Mouse (Mus musculus) kidney, postnatal 10 days (tissue): ENCODE data around the gene Mmab.
A peak's percentile ranks its signal among the peaks of the same experiment; 100 is the strongest.

Experiments used
- DNase-seq: peaks from one replicate; pipeline ENCODE4 v3.0.0; 2021; ENCODE audit warnings: mixed read lengths

Mmab gene

DNA sequence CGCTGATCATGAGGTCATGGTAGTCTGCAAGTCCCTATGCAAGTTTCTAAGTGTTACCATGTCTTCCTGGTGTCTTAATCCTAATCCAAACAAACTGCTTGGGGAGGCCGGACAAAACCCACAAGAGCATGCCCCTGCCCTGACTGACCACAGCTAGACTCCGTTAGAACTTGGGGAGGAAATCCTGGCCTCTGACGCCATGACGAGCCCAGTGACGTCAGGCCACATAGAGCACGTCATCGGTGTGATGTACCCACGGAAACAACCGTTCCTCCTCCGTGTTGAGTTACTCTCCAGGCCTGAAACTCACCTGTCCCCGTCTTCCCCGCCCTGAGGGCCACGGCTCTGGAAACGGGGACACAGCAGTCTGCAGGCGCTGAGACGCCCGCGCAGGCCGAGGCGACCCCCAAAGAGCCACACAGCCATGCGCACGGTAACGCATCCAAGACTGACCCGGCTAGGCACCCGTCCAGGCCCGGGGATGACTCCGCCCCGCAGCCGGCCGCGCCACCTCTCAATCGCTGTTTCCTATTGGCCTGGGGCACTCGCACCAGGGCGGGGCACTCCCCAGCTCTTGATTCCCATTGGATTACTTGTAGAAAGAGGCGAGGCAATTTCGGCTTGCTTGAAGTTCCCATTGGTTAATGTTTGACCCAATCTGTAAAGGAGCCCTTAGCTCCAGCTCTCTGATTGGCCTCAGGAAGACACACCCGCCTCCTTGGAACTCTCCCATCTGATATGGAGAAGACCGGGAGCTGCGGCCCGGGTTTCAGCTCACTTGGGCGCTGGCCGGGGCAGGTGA, at the start of gene Mmab, which contains the start of gene Mvk:
TSS of gene Mmab (minus strand) at position 495 of the 802 bp plus-strand sequence.
TSS of gene Mvk (plus strand) at position 704 of the 802 bp plus-strand sequence.
- DNase-seq, result peak; percentile 99

DNA sequence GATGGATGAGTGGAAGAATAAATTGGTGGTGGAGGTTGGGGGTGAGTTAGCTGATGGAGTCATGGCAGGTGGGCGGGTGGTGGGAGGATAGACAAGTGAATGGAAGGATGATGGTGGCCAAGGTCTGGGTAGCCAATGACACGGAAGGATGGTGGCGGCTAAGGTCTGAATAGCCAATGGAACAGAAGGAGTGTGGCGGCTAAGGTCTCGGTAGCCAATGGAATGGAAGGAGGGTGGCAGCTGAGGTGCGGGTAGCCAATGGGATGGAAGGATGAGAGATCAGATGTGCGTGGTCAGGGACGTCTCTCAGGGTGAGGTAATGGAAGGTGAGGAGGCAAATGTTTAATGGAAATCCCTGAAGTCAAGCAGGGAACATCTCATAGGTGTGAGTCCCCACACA, 46.4 kb upstream of the Mmab start:
- no peak for DNase-seq

DNA sequence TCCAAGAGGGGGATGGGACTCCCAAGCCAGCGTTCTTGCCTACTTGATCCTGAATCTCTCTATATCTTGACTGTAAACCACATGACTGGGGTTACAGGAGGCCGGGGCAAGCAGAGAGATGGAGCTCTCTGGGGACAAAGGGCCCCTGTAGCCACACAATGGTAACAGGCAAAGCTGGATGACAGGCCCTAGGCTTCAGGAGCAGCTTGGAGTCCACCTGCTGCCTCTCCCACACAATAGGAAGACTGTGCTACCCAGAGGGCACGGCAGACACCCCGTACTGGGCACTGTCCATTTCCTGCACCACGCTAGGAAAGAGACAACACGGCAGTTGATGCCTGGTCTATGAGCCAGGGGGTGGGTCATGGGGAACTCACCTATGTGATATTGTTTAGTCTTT, 45.7 kb upstream of the Mmab start:
- DNase-seq, result no peak

DNA sequence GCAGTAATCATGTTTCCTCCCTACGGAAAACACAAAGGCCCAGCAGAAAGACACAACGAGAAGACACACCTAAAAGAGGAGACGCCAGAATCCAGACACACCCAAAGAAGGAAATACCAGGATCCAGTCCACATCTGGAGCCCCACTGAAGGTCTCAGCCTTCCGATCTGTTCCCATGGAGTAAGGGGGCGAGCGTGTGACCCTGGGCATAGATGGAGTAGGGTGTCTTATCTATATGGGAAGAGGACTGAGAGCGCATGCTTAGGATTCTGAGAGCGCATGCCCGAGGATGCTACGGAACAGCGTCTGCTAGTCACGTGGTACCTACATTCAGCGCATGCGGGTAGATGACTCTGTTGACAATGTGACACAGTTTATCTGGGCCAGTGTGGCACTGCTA, 41.8 kb upstream of the Mmab start:
- DNase-seq, result no peak

DNA sequence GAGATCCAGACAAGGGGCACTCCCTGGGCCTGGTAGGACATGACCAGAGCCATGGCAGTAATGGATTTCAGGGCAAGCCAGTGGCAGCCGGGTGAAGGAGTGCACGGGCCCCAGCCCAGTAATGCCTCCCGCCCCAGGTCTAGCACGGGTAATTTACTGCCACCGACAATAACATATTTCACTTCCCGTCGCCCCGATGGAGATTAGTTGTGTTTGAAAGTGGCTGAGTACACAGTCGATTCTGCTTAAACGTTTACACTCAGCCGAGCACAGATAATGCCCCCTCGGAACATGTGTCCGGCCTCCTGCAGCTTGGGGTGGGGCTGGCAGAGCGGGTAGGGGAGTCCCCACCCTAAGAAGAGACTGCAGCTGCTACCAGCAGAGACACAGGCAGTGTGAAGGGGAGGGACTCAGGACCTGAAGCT, 38.7 kb upstream of the Mmab start:
- no peak for DNase-seq

DNA sequence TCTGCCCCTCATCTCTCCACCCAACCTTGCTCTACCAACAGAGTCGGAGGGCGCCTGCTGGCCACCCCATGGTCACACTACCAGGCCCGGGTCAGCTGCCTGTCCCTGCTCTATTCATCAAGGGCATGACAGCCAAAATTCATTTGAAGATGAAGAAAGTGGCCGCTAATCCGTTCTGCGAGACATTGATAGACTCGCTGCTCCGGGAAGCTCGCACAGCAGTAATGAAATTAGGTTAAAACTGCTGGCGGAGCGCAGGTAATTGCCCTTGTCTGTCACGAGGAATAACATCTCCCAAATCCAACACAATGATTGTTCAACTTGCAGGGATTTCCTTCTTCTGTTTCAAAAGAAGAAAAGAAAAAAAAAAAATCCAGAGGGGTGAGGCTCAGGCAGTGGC, 34.4 kb upstream of the Mmab start:
- no peak for DNase-seq

DNA sequence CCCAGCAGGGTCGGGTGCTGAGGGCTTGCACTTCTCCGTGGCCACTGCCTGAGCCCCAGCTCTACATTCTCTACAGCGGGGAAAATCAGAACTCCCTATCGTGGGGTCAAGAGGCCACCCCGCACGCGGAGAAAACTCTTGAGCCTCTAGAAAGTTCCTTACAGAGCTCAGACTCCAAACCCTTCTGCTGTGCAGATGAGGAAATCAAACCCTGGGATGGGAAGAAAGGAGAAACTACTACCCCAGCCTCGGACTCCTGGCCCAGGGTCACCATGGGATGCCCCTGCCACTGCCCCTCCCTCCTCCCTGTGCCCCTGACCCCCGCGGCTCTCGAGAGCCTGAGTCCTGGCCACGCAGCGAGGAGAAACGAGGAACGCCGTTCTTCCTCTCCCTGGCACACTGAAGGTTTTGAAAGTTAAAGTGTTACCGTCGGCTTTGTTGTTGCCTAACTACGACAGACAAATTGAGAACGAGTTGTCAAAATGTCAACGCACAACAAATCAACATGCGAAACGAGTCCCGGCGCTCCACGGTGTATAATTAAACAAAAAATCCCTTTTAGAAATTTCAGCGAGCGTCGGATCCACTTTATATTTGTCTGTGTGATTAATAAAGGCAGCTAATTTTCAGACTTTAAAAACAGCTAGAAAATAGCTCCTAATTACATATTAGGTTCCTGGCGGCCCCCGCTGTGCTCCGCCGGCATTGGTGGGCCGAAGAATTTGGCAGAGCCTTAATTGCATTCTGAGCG, 31.1 kb upstream of the Mmab start:
- no peak for DNase-seq

DNA sequence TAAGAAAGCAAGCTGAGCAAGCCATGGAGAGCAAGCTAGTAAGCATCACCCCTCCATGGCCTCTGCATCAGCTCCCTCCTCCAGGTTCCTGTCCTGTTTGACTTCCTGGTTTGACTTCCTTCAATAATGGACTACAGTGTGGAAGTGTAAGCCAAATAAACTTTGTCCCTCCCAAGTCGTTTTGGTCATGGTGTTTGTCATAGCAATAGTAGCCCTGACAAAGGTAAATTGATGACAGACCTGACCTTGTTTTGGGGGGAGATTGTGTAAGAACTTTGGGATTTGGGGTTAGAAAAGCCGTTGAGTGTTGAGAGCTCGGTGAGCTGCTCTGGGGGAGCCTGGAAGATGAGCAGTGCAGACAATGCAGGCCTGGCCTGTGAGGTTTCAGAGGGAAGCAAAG, 26.5 kb upstream of the Mmab start:
- no peak for DNase-seq

DNA sequence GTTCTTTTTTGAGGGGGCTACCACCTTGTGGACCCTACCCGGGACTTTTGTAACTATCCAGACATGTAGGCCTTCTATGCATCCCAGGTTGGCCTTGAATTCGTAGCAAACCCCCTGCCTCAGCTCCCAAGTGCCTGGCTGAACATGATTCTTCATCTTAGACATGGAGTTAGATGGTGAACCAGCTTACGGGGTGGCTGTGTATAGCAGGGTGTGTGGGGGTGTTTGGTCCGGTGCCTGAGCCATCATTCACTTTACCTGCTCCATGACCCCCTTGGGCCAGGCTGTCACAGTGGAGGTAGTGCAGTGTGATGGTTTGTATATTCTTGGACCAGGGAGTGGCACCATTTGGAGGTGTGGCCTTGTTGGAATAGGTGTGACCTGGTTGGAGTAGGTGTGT, 24.1 kb upstream of the Mmab start:
- DNase-seq, result no peak

DNA sequence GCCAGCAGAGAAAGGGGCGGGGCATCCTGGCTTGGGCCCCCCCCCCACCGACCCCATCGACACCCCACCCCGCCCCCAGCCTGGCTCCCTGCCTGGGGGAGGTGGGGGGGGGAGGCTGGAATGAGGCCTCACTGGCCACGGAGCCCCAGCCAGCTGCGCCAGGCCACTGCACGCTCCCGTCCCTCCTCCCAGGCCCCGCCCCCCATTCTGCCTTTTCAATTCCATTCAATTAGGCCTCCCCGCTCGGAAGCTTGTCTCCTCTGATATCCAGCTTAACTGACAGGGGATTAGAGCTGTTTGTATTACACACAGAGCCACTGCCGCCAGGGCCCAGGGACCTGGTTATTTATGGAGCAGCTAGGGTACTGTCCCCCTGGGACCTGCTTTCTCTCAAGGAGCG, 23.6 kb upstream of the Mmab start:
- peak; percentile 91 for DNase-seq

DNA sequence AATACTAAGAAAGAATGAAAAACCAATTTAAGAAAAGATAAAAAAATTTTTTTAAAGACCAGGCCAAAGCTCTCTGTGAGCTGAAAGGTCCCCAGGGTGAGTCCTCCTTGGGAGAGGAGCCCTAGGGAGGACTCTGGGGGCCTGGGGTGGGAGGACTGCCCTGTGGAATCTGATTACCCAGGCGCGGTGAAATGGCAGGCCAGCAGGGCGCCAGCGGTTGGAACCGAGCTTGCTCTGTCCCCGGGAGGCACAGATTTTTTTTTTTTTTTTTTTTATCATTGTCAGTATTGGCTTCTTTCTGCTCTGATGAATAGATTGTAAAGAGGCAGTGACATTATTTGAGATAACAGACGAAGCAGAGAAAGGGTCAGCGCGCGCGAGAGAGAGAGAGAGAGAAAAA, 23.2 kb upstream of the Mmab start:
- peak; percentile 49 for DNase-seq

DNA sequence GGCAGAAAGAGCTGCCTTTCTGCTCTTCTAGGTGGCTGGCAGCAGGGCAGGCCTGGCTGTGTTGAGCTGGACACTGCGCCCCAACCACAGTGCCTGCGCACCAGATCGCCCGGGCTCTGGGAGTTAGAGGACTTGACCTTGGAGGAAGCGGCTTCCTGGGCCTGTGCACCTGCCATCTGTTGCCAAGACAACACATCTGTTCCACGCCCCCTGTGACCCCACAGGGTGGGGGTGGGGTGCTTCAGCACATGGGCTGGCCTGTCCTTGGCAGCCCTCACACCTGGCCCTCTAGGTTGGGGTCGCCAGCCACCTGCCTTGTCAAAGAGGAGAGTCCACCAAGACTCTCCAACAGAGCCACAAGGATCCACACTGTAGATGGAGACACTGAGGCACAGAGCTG, 21.8 kb upstream of the Mmab start:
- DNase-seq, result peak; percentile 39

DNA sequence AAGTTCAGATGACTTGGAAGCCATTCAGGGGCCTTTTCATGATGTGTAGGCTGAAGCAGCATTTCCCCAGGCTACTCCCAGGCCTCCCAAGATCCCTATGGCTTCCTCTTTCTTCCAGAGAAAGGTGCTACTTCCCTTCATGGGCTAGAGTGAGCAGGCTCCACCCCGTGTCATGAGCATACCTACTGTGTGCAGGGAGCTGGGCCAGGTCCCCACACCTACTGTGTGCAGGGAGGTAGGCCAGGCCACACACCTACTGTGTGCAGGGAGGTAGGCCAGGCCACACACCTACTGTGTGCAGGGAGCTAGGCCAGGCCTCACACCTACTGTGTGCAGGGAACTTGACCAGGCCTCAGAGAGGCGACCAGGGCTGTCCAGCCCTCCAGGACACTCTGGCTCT, 20.7 kb upstream of the Mmab start:
- no peak for DNase-seq

DNA sequence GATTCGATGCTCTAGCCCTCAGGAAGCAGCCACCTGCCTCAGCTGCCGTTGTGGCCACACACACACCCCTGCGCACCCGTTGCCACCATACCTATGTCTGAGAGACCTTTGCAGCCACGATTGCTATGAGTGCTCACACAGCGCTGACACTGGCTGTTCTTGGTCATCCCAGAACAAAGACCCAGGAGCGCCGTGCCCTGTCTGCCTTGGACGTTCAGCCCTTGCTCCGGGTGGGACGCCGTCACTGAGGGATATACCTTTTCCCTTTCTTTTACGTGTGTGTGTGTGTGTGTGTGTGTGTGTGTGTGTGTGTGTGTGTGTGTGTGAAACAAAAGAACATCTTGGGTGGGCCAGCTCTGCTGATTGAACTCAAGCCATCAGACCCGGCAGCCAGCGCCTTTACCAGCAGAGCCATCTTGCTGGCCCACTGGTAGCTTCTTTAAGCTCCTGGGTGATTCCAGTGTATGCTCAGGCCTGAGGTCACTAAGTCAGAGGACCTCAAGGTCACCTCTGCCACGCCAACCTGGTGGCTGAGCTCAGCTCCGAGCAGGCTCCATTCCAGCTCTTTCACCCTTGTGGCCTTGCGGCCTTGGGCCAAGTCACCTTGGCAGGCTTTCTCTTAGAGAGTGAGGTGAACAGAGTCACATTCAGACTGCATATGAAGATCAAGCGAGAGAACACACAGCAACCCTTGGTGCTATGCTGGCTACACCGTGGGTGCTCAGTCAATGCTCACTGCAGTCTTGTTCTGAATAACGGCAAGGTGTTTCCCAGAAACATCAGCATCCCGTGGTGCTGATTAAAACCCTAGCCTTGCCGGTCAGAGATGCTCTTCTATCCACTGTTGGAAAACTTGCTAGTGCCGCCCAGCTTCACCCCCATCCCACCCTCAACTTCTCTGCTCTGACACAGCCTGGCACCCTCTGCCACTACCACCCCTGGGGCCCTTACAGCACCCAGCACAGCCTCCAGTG, 18.5 kb upstream of the Mmab start:
- DNase-seq, result peak; percentile 38

DNA sequence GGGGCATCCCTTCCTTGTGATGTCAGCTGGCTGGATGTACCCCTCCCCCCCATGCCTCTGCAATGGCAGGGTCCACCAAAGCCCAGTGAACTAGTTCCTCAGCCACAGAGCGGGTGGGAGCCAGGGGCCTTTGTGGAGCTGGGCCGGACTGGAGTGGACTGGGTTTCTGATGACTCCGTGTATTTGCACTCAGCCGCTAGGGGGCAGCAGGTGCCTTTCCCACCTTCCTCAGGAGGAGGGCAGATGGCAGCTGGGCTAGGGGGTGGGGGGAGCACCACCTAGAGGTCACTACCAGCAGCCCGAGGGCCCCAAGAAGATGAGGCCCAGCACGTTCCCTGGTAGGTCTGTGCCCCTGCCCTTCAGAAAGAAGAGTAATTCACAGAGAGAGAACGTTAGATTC, 17.4 kb upstream of the Mmab start:
- DNase-seq, result peak; percentile 92

DNA sequence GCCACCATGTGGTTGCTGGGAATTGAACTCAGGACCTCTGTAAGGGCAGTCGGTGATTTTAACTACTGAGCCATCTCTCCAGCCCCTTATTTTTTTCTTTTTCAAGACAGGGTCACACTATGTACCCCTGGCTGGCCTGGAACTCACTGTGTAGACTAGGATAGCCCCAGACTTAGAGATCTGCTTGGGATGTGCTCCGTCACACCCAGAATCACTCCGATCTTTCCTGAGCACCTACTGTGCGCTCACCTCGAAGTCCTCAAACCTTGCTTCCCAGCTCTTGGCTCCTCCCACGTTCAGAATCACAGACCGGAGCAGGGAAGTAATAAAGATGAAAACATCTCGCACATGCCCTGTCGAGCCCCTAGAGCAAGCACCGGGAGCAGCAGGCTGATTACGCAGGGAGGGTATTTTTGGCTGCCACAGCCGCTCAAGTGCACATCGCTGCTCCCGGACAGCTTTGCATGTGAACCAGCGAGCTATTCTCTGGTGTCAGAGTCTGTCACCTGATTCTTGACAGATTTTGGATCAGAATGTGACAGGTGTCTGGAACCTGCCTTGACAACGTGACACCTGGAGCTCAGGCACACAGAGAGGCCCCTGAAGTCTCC, 13.2 kb upstream of the Mmab start:
- DNase-seq, result no peak

DNA sequence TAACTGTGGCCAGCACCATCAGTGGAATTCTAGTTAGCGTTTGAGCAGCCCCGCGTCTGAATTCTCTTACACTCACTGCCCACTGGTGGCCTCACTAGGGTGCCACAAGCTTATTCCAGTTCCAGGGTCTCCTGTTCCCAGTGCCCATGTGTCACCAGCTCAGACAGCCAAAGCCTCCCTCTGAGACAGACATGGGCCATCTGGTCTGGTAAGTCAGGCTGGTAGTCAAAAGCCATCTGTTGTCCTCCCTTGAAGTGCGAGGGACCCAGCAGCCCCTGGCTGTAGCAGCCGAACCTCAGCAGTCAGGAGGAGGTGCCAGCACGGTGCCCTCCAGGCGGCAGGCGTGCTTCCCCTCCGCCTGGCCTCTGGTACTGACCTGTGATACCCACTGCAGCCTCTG, 12.4 kb upstream of the Mmab start:
- DNase-seq, result no peak

DNA sequence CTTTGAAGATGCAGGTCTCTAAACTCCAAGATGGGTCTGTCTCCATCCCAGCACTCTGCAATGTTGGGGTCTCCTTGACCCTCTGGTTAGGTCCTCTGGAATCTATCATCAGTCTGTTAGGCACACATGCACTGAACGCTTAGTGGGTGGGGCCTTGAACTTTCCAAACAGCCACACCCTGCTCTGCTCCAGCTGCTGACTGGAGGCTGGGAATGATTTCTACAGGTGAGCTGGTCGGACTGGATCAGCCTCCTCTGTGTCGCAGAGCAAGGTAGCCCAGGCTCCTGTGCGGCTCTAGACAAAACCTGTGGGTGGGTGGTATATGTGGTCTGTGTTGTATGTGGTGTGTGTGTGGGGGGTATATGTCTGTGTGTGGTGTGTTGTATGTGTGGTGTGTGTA, 5.2 kb upstream of the Mmab start:
- DNase-seq, result no peak

DNA sequence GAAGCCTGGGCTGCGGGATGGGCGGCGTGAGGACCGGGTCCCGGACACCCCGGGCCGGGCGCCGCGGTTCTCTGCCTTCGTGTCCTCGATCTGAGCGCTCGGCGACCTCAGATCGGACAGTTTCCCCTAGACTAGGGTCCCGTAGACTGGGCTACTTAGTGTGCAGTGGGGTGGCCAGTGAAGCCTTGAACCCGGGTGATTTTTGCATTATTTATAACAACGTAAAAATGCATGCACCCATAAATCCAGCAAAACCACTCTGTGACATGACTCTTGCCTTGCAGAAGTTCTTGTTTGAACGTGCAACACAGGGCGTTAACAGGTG, 470 bp upstream of the Mmab start:
- no peak for DNase-seq

DNA sequence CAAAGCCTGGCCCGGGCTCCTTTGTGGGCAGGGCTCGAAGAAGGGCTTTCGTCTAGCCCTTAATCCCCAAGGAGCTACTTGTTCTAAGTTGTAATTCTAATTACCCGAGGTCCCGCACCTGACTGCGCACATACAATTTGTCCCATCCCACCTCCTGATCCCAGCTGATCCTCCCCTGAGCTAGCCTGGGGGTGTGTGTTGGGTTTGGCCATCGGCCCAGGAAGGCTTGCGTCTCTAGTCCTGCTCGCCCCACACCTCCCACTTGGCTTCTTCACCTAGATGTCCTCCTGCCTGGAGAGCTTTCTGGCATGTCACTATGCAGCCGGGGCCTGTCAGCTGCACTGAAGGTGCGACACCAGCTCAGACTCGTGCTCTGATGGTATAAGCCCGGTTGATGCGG, 8.3 kb downstream of the Mmab start:
- no peak for DNase-seq

DNA sequence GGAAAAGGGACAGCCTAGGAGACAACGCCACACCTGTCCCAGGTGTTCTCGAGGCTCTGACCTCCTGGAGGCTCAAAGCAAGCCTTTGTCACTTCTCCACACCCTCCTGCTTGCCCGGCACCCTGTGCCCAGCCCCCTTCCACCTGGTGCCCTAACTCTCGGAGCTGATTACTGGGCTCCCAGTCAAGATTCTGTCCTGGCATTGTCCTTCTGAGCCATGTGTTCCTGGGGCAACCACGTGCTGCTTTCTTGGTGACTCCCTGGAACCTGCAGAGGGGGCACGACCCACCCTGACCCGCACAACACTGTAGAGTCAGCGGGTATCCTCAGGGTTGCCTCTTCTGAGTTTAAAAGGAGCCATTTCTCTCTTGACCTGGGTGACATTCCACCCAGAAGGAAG, 9.5 kb downstream of the Mmab start:
- DNase-seq, result no peak

DNA sequence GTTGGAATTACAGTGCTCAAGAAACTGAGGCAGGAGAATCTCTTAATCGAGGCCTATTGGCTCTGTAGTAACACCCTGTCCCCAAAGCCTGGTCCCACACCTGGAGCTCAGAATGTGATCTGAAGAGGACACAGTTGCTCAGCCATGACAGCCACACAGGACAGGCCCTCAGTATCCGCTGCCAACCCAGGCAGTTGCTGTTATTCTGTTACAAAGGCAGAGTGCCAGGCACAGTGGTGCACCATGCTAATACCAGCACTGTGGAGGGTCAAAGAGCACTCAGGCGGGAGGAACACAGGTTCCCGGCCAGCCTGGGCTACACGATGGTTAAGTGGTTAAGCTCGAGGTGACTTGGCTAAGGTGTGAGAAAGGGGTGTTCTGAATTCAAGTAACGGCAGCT, 14.1 kb downstream of the Mmab start:
- DNase-seq, result no peak

DNA sequence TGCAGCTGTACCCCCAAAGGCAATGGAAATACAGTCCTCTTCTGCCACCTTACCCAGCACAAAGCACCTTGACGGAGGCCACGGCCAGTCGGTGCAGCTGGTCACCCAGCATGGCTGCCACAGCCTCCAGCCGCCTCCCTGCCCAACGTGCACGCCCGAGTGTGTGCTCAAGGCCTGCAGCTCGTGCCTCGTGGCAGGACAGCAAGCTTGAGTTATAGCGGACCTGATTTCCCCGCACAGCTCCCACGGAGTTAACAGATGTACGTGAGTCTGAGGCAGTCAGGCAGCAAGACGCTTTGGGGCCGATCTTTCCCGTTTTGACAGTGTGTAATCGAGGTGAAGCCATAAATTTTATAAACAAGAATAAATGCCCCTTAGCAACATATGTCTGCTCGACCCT, 15.2 kb downstream of the Mmab start:
- no peak for DNase-seq
